12 mouse cellular contexts compared by ENCODE assay signal in the genomic region with DNA sequence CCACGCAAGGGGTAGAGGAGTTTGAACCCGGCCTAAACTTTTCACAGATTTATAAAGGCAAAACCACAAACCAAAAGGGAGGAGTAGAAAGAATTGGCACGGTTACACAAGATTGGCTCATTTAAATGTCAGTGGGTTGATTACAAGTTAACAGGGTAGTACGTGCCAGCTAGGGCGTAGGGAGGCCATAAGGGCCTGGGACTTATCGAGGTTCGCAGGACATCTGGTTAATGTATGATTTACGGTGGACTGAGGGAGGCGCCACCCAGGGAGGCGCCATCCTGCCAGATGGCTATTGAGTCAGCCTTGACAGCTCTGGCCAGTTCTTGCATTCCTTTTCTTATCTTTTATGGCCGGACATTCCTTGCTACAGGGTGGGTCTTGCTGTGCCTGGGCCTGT. TPM values are rescaled to one million over a fixed set of nuclear protein-coding genes. Genes with fewer than 3 reads are reported as not detected.
DNase-seq lines count a peak whose midpoint lies in the region; ATAC-seq lines count a peak whose summit lies in the region.
"Had no signal": no experiment of that assay in that cellular context is flagged by ENCODE, and none has a peak within 500 bp of the region (broad histone marks: within the 10 kb centered on the region; RNA-seq: fewer than 3 reads in every experiment).

No protein-coding gene starts in this region.

- intact Hi-C loops in heart, postnatal 10 days (cut with DNase I): no loop called here

- peak; percentile 13 to 15 for DNase-seq in lung, adult 18-20 months
- no peak for DNase-seq in lung, postnatal 14 days
- DNase-seq in cerebellum, adult 11-12 months: peak; percentile 82
- DNase-seq in heart, postnatal 10 days: peak; percentile 17 to 23
- DNase-seq in urinary bladder, postnatal 25 days (ENCODE audit: low spot score): peak; percentile 39
- no peak for DNase-seq in ovary, postnatal 14 days (ENCODE audit: low spot score)
- DNase-seq: embryo, embryonic 11 days; gastrocnemius, postnatal 14 days; right cerebral cortex, adult 18-20 months had no signal

- ATAC-seq in inflammation-experienced regulatory T-cells, adult 6 months: no peak
- ATAC-seq: activated CD4-positive, CD25-positive, alpha-beta regulatory T cell, adult 4 months had no signal

RNA-seq across cellular contexts. Expression of gene Plcxd3, which starts 18.9 kb away (rescaled TPM):
- under 1 TPM; 0.24 to 0.40 TPM for total RNA-seq in heart, postnatal 10 days (2021)
- polyA plus RNA-seq in inflammation-experienced regulatory T-cells, adult 6 months (2017; shearing (Covaris generic)): not detected
- polyA plus RNA-seq: activated CD4-positive, CD25-positive, alpha-beta regulatory T cell, adult 4 months; liver, adult 2 months had no signal

Comparison
In these comparisons a context has a peak if more than half of its experiments do, and no peak if none do; other contexts are left out.
1. DNase-seq: peak in lung, adult 18-20 months (2 of 2), cerebellum, adult 11-12 months (single experiment), heart, postnatal 10 days (2 of 2) and urinary bladder, postnatal 25 days (single experiment); none in lung, postnatal 14 days (single experiment) and ovary, postnatal 14 days (single experiment).